Mouse (Mus musculus) monocyte, adult 5-6 weeks (primary cell): ENCODE results near the gene Svbp. TPM values are rescaled to one million over a fixed set of nuclear protein-coding genes. Genes with fewer than 3 reads are reported as not detected.

Source experiments
- ATAC-seq: fragments of 153-309, 156-312 bp; replicated peaks from 2 replicates; pipeline ENCODE4 v1.8.0; 2017; ENCODE audit warnings: mild to moderate bottlenecking; ENCODE audit not compliant: low TSS enrichment, insufficient number of reproducible peaks, severe bottlenecking, poor library complexity, low FRiP score
- total RNA-seq: library from RNA; stranded (forward); fragments of 200-1000, 200-491, 200-594 nt; gene quantifications from 3 replicates; pipeline ENCODE4 v1.2.3, GENCODE M21; 2017

The Svbp gene
- total RNA-seq, 1 experiment from 2014 or later, result 4.9 TPM

- ATAC-seq, result no peak
These were observed 43.6 kb downstream of the Svbp start for GRCm38 (mm10) chr4:119238661-119239060.

- peak; percentile 76 for ATAC-seq
These were observed 44.1 kb downstream of the Svbp start for GRCm38 (mm10) chr4:119239181-119239682.

GRCm38 (mm10) chr4:119241664-119242063 lies 46.6 kb downstream of the Svbp start:
- ATAC-seq, result no peak

- ATAC-seq, result no peak
These were observed 47.5 kb downstream of the Svbp start for GRCm38 (mm10) chr4:119242571-119242970.

- ATAC-seq, result no peak
These were observed 49.5 kb downstream of the Svbp start for GRCm38 (mm10) chr4:119244468-119245240.

GRCm38 (mm10) chr4:119245556-119245955 lies 50.5 kb downstream of the Svbp start:
- no peak for ATAC-seq

GRCm38 (mm10) chr4:119245961-119246360 lies 50.9 kb downstream of the Svbp start:
- ATAC-seq, result no peak

- no peak for ATAC-seq
These were observed 51.7 kb downstream of the Svbp start for GRCm38 (mm10) chr4:119246688-119247225.

- ATAC-seq, result no peak
These were observed 52.5 kb downstream of the Svbp start for GRCm38 (mm10) chr4:119247462-119248235.

- ATAC-seq, result no peak
These were observed 53.4 kb downstream of the Svbp start for GRCm38 (mm10) chr4:119248407-119248965.

Other genes with a start within 250 kb of the Svbp start
- not detected in 3 replicates for gene Lao1, start 233.7 kb upstream of the Svbp start, total RNA-seq
- gene Slc2a1, start 86.6 kb upstream of the Svbp start, total RNA-seq, result 25.2 to 35.8 TPM (median 30.1 TPM) in 3 replicates
- gene Zfp691, start 21.1 kb upstream of the Svbp start, total RNA-seq, result 6.1 to 7.5 TPM (median 6.9 TPM) in 3 replicates
- 0.29 to 0.58 TPM in 2 of 3 replicates, not detected in the other for gene Ermap, start 5.3 kb upstream of the Svbp start, total RNA-seq
- not detected in 3 replicates for gene Tmem269, start 22.9 kb downstream of the Svbp start, total RNA-seq
- gene AU022252, start 37.4 kb downstream of the Svbp start, total RNA-seq, result 3.5 to 10.4 TPM (median 4.1 TPM) in 3 replicates
- 0.48 to 1.8 TPM (median 0.53 TPM) in 3 replicates for gene P3h1, start 37.6 kb downstream of the Svbp start, total RNA-seq
- gene Cldn19, start 60.1 kb downstream of the Svbp start, total RNA-seq, result not detected in 3 replicates
- 567 to 614 TPM (median 607 TPM) in 3 replicates for gene Ybx1, start 99.3 kb downstream of the Svbp start, total RNA-seq
- 35.8 to 75.4 TPM (median 39.9 TPM) in 3 replicates for gene Ppih, start 125.2 kb downstream of the Svbp start, total RNA-seq
- 0.32 to 4.8 TPM in 2 of 3 replicates, not detected in the other for gene Ccdc30, start 220.2 kb downstream of the Svbp start, total RNA-seq
- gene Ppcs, start 227.1 kb downstream of the Svbp start, total RNA-seq, result 6.3 to 20.1 TPM (median 8.1 TPM) in 3 replicates
- gene Zmynd12, start 227.5 kb downstream of the Svbp start, total RNA-seq, result not detected in 3 replicates